Mouse (Mus musculus) adrenal gland, postnatal 36 days (tissue): Measurements from ENCODE around the gene Apbb1ip. TPM values are rescaled to one million over a fixed set of nuclear protein-coding genes. Genes with fewer than 3 reads are reported as not detected.
A peak's percentile ranks its signal among the peaks of the same experiment; 100 is the strongest.

Experiments used
- DNase-seq, 2 experiments: peaks; one replicate each; pipeline ENCODE4 v3.0.0; 2021; ENCODE audit warnings: mixed read lengths in 1 of 2
- long read RNA-seq, 2 experiments: library from polyadenylated mRNA; stranded (forward); transcript quantifications; one replicate each; pipeline ENCODE4 v2.0.0; 2021; ENCODE audit warnings: borderline sequencing depth in 2 of 2
- total RNA-seq, 2 experiments: library from RNA; stranded (reverse); gene quantifications; 2 replicates each; pipeline ENCODE4 v1.2.3; 2021

The Apbb1ip gene
- total RNA-seq, result 1 to 10 TPM; 2.5 to 4.1 TPM
- long read RNA-seq, experiment 1, result 0 reads
- long read RNA-seq, experiment 2, result 0 reads

DNA sequence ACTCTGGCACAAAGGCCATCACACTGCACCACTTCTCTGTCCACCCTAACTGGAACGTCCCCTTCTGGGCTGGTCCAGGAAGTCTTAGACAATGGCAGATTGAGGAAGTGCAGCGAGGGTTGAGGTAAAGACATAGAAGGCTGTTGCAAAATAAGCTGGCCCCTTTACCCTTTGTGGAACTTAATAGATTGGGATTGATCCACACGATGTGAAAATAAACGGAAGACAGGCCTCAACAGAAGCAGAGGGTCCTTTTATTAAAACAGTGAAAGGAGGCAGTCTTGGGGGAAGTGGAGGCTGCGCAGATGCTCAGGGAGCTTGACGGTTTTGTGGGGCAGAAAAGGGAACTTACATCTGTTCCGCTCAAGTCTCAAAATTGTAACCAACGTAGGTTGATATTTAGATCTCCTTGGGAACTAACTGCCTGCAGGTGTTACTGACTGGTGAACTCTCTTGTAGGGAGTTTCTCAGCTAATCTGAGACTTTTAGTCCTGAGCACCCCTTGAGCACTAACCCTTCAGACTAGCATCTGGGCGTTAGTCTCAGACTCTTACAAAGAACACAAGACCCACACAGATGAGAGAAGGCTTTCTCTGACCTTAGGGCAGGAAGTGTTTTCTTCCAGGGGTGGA is at the start of gene Apbb1ip:
TSS of gene Apbb1ip (plus strand) at position 546 of the 632 bp plus-strand sequence.
- DNase-seq, result peak in 1 of 2 experiments; percentile 9

DNA sequence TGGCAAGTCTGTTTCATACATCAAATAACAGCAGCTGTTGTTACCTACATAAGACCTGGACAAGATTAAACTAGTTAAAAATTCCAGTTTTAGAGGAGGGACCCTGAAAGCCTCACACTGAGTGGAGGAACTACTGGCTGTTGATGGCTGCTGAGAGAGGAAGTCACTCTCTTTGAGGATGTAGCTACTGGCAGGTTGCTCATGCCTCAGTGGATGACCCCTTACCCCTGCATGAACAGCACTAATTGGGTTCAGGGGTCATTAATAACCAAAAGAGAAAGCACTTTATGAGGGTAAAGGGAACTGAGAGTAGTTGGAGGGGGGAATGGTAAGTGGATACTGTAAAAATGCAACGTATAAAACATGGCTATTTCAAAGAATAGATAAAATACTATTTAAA is 46.8 kb upstream of the Apbb1ip start:
- DNase-seq, result no peak

DNA sequence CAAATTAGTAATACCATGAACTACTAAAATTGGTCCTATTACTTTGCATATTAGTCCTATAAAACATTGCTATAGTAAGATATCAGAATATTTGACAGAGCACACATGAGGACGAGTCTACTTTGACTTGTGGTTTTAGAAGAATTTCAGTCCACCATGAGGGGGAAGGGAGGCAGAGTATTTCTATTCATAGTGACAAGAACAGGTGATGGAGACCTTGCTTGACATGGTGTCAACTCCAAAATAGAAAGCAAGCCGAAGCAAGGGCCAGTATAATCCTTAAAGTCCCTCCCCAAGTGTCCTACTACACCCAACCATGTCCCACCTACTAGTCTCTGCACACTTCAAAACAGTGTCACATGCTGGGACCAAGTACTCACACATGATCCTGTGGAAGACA is 37.8 kb upstream of the Apbb1ip start:
- no peak for DNase-seq

DNA sequence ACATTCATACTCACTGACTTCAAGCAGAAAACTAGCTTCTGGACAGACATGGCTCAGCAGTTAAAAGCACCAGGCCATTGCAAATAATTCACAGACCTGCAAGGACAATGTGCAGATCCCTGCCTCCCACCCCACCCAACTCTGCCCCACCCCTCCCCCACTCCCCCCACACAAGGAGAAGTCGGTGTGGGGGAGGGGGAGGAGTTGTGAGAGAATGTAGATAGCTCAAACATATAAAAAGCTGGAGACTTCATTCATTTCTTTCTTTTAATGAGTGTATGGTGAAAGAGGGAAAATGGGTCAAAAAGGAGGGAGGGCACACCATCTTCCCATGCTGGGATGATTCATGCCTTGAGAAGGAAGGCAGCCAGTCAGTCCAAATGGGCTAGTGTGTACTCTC is 34.5 kb upstream of the Apbb1ip start:
- no peak for DNase-seq

DNA sequence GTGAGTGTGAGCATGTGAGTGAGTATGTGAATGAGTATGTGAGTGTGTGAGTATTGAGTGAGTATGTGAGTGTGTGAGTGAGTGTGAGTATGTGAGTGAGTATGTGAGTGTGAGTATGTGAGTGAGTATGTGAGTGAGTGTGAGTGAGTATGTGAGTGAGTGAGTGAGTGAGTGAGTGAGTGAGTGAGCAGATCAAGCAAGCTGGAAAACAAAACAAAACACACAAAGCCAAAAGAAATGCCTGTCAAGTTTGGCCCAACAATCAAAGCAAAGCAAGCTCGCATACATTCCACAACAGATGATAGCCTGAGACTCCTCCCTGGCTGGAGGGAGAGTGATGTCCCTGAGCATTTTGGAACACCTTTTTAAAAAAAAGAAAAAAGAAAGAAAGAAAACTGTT is 33.5 kb upstream of the Apbb1ip start:
- DNase-seq, result no peak

DNA sequence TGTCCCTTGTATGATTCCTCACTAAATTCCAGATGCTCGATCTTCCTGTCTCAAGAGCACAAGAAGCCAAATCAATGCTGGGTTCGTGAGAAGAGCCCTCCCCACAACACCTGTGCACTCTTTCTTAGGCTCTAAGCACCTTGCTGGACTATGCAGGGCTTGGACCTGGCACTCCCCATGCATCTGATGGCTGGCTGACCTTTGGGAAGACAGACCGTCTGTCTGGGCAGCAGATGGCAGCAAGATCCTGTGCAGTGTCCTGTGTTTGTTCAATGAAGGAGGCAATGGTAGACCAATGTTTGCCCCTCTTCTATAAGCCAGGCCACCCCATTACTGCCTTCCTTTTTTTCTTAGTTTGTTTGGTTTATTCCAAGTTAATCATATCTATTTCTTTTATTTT is 32.7 kb upstream of the Apbb1ip start:
- DNase-seq, result no peak

DNA sequence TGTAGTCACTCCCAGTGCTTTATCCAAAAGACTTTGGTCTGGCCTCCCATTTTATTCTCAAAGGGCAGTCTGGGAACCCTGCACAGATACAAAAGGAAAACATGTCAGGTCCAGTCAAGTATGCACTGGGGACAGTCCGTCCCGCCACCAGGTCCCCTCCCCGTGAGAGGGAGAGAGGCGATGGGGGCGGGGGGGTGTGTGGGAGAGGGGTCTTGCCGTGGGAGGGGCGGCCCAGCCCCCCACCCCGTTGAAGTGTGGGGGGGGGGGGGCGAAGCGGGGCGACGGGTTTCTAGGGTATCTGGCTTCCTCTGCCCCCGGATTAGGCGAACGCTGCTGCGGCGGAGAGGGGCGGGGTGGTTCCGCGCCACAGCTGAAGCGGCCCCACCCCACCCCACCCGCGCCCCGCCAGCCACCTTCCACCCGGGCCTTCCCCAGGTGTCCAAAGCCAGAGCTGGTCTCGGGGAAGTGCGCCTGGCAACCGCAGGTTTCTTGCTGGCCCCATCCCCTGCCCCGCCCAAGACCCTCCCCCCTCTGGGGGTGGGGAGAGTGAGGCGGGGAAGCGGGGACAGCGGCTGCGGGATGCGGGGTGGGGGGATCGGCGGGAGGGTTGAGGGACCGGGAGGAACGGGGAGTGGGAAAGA is 29.7 kb upstream of the Apbb1ip start:
- DNase-seq, result peak; percentile 3 to 44

DNA sequence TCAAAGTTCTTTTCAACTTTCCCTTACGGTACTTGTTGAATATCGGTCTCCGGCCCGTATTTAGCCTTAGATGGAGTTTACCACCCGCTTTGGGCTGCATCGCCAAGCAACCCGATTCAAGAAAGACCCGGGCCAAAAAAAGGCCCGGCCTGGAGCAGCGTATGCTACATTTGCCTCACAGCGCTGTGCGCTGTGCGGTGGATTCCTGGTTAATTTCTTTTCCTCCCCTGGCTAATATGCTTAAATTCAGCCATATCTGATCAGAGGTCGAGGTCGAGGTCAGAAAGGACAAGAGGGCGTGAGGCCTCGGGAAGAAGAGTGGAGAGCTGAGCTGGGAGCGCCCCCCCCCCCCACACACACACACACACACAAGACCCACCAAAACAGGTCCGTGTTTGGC is 29.0 kb upstream of the Apbb1ip start:
- DNase-seq, result no peak

DNA sequence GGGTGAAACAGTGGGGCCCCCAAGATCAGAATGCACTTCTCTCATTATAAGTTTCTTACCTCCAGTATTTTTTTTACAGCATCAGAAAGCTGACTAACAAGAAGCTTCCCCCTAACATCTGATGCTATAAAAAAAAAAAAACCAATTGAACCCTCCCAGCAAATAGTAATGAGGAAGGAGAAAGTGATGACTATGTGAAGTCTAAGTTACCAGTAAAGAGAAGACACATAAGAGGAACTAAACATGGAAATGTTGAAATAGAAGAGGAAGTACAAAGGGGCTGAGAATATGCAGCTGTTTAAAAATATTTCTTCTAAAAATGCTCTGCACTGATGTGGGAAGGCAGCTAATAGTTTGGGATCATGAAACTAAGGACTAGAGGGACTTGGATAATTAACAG is 27.1 kb upstream of the Apbb1ip start:
- no peak for DNase-seq

DNA sequence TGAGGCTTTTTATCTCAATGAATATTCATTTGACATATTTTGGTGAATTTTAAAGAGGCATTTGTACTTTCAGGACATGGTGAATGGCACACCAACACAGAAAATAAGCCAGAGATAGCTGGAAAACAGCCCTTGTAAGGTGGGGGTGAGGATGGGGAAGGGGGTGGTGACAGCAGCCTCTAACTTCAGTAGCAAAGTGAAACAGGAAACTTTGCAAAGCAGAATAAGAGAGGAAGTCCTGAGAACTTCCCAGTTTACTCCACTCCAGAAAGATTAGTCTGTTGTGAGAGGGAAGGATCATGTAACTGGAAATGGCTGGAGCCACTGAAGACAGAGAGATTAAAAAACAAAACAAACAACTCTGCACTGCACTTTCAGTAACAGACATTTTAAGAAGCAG is 26.0 kb upstream of the Apbb1ip start:
- no peak for DNase-seq

DNA sequence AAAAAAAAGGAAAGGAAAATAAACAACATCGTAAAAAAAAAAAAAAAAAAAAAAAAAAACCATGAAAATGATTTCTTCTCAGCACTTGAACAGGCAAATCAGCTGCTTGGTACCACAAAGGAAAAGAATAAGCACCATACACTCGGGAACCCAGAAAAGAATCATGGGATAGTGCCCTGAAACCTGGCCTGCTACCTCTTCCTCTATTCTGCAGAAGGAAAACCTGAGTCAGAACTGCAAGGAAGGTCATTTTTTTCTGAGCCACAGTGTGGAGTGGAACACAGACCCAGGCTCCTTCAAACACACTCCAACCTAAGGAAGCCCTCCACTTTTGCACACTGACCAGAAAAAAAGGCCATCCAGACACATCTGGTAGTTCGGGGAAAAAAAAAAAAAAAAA is 24.1 kb upstream of the Apbb1ip start:
- no peak for DNase-seq

DNA sequence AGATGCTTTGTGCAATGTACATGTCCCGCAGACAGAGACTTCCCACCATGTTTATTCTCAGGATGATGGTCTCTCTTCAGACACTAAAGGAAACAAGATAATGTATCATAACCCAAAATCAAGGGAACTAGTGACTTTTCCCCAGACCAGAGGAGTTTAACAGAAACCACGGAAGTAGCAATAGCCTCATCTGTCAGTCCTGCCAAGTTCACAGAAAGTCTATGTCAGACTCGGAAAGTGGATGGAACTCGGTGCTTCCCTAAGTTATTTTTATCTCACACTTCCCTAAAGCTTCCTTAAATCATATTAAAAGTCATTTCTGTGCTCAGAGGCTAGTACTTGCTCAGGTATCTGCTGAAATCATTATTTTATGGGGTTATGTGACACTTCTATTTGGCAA is 21.4 kb upstream of the Apbb1ip start:
- DNase-seq, result no peak

DNA sequence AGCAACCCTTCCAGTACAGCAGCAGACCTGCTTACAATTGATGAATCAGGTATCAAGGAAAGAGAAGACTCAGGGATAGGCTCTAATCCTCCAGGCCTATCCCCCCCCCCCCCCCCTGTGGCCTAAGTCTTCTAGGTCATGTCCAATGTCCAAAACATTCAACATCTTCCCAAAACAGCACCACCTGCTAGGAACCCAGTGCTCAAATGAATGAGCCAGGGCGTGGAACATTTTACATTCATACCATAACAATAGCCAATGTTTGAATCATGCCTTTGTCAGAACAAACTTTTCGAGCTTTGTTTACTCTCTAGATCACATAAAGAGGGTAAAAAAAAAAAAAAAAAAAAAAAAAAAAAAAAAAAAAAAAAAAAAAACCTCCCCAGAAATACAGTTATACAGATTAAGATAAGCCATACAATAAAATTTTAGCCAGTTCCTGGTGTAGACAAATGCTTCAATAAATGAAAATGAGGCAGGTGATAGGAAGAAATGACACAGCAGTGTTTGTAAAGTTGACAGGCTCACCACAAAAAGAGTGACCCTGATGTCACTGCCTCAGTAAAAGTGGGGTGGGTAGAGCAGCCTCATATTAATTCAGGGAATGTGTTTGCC is 20.3 kb upstream of the Apbb1ip start:
- no peak for DNase-seq

DNA sequence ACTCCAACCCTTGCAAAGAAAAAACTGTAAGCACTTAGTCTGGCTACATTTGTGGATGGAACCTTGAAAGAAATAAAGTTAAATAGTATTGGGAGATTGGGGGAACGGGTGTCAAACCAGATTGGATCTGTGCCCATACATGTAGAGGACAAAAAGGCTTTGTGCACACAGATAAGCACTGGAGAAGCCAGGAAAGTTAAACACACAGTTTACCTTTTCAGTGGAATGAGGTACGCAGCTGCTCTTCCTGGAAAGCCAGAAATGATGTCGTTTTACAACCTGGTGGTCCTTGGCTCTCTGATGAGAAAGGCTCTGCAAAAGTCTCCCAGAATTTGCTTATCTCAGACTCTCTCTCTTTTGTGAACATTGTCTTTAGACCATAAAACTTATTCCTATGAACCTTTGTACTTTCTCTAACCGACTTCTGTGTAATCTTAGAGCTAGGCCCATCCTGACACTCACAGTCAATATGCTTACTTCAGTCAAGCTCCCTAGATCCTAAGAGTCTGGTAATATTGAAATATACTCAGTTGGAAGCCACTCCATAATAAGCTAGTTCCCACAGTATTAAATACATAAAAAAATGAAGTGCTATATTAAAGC is 19.6 kb upstream of the Apbb1ip start:
- no peak for DNase-seq

DNA sequence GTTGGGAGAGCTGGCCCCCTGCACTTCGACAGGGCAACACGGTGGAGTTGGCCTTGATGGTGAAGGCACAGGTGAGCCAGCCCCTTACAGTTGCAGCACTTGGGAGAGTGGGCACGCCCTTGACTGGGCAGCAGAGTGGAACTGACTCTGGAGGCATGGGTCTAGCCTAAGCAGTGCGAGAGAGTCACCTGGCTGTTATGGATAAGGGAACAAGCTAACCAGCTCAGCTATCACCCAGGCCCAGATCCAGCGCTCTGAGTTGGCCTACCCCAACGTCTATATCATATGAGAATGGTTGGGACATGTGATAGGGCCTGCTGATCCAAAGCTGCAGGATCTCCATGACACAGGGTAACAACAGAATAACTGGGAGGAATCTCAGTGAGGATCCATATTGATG is 18.3 kb upstream of the Apbb1ip start:
- DNase-seq, result no peak

DNA sequence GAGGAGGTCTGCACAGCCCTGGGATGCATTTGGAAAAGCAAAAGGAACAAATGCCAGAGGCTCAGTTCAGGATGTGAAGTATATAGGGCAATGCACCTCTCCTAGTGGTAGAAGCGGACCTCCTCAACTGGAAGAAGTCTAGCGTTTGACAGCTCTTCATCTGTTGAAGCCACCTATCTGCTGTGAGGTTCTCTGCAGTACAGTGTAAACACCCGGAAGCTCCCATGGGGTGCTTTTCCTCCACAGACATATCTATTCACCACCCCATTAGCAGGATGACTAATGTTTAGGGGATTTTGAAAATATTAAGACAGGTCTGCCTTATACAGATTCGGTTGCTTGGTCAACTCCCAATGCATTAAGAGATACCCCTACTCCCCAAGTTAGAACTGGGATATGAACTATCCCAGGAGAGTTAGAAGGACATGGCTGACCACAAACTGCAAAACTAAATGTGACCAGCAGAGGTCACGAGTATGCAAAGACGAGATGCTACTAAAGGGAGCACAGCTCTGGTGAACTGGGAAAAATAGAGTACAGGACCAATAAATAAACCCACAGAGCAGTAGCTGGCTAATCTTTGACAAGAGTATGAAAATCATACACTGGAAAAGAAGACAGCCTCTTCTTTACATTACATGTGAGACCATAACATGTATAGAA is 15.5 kb upstream of the Apbb1ip start:
- peak; percentile 56 to 76 for DNase-seq

DNA sequence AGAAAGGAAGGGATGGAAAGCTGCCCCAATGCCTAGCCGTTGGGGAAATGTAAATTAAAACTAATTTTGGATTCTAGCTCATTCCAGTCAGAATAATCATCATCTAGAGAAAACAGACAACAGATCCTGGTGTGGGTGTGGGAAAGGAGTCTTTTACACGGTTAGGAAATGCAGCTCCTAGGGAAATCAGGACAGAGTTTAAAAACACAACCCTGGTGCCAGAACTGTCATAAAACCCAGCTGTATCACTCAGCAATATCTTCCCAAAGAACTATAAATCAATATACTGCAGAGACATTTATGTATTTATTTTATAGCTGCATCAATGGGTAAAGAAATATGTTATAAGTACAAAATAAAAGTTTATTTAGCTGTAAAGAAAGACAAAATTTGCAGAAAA is 13.4 kb upstream of the Apbb1ip start:
- DNase-seq, result no peak

DNA sequence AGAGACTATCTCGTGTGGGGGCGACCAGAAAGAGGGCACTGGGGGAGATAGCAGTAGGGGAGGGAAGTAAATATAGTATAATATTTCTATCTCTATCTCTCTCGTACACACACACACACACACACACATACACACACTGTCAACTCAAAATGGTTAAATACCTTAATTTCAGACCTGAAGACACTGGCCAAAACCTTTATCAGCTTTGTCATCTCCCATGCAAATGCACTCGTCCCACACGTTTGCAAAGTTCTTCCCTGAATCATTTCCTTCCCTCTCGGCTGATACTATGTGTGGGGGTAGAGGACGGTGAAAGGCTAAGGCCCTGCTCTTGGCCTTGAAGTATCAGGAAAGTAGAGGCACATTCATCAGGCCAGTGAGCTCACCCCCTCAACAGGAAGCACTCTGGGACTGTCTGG is 12.8 kb upstream of the Apbb1ip start:
- DNase-seq, result no peak

DNA sequence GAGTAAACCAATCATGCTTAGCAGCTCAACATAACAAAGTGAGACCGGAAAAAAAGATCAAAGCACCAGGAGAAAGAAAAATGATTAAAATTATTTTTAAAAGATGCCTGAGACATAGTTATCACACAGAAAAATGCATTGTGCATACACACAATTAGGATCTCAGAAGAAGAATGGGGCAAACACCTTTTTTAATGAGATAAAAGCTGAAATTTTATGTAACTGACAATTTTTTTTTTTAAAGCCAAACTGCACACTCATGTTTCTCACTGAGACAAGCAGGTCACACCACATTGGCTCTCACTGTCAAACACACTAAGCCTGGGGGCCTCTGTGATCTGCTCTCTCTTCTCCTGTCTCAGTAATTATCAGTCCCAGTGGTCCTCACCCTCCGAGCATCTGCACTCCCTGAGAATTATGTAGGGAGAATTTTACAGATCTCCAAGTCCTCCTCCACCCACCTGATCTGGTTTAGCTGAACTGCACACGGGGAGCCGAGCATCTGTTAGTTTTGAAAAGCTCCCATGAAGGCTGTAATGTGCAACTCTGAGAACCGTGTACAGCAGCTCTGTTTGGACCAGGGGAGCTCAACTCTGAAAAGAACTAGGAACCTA is 9.0 kb upstream of the Apbb1ip start:
- DNase-seq, result no peak

DNA sequence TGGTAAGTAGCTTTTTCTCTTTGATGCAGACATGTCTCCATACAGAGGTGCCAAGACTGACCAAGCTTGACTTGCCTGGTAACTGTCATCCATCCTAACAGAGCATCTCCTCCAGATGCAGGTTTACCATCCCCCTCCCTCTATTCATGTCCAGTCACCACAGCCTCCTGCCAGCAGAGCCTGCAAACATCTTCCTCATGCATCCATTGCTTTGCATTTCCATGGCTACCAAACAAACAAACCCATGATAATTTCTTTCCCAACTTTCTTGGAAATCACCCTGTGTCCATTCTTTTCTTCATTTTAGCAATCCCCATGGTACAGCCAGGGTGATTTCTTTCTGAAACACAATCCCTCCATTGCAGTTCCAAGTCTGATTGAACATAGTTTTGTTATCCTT is 2.6 kb upstream of the Apbb1ip start:
- no peak for DNase-seq

DNA sequence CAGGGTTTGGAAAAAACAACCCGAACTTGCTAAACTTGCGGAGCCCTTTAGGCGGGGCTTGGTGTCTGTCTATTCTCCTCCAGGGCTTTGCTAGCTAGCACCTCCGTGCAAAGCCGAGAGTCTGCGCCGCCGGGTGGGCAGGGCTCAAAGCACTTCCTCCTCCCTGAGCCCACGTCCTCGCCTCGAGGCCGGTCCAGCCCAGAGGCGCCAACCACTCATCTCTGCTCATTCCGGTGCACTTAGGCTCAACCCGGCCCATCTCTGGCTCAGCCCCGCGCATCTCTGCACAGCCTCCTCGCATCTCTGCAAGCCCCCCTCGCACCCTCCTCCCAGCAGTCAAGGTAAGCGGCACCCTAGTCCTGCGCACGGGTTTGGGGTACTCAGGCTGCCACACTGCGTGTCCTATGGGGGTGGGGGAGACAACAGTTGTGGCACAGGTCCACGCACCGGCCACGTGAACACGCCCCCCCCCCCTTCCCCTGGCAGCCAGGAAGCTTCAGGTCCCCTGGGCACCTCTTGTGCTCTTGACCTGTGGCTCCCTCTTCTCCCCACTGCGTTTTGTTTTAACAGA is 372 bp downstream of the Apbb1ip start:
- peak; percentile 57 to 64 for DNase-seq

DNA sequence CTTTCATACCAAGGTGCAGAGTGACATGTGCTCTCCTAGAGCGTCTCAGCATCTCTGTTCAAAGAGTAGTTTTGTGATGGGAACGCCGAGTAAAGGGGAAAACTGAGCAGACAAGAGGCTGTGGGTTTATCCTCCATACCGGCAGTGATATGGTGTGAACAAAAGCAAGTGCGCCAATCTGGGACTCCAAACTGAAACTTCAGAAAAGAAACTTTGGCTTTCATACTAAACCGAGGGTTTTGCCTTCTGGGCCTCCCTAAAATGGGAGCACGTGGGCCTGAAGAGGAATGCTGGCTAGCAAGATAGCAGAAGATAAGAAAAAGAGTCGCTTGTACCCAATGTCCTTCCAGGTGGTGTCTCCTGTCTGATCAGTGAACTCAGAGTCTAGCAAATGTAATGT is 1.3 kb downstream of the Apbb1ip start:
- DNase-seq, result no peak
